Mouse (Mus musculus): ENCODE measurements at regions not wholly inside any gene's neighbourhood (a gene's known extent, or its start where the extent isn't known, plus 50 kb on each side); places are given as distances from the start of the nearest gene placed in this dataset.
A peak's percentile ranks its signal among the peaks of the same experiment; 100 is the strongest.
"Not testable (repeated sequence)": the region's sequence is repeated elsewhere in the genome, so short reads cannot be mapped to it uniquely, and the experiment has no call there.

DNA sequence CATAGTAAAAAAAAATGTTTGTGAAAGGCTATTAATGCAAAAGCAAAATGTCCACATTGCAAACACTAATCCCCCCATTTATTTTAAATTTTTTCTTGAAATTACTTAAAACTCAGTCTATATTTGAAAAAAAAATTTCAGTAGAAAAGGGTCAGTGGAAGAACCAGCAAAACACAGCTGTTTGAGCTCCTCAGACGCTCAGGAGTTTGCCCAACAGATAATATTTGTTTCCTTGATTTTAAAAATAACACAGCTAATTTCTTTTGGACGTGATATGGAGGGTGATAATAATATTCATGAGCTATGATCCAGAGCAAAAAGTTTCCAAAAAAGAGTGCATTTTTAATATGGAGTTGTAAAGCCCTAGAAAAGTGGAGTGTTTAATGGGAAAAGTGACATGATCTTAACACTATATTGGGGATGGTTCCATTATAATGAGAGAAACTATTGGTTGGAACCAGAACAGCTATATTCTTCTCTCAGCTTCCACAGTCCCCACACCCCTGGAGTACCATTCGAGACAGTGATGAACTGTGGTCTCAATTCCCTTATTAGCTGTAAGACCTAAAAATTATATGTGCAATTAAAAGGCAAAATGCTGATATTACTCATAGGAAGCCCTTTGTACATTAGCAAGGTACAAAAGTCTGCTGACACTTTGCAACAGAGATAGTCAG, 209.0 kb upstream of the Rnf219 start:
- H3K27me3 ChIP-seq (replicated peaks; ENCODE audit: control insufficient read depth, insufficient read depth, low read length): no peaks in the 10 kb centered on the region
- no peak overlapping the region for H3K27ac ChIP-seq (ENCODE audit: low read length)
- no peak overlapping the region for H3K4me2 ChIP-seq (ENCODE audit: low read length)
- no peak overlapping the region for H3K4me3 ChIP-seq (replicated peaks; ENCODE audit: low read length)
- ATAC-seq: no peak
- WGBS: 76% methylated on average over 3 of the region's 3 CpGs
- no peak overlapping the region for H3K9ac ChIP-seq (replicated peaks; ENCODE audit: low read depth, low read length)
- H3K36me3 ChIP-seq (ENCODE audit: control insufficient read depth, insufficient read depth): no peaks in the 10 kb centered on the region
- H3K4me1 ChIP-seq (replicated peaks; ENCODE audit: control insufficient read depth, insufficient read depth, low read length): no peaks in the 10 kb centered on the region
- H3K9me3 ChIP-seq (ENCODE audit: control insufficient read depth, low read length): no peaks in the 10 kb centered on the region

DNA sequence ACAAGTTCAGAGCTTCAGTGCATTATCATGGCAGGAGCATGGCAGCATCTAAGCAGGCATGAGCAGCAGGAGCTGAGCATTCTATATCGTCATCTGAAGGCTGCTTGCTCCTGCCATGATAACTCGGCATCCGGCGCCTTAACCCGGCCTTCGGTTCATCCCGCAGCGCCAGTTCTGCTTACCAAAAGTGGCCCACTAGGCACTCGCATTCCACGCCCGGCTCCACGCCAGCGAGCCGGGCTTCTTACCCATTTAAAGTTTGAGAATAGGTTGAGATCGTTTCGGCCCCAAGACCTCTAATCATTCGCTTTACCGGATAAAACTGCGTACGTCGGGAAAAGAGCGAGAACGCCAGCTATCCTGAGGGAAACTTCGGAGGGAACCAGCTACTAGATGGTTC, 193.2 kb upstream of the Rnf219 start:
- 88% methylated on average over 20 of the region's 24 CpGs for WGBS
- H3K4me1 ChIP-seq (replicated peaks; ENCODE audit: control insufficient read depth, insufficient read depth, low read length); H3K9ac ChIP-seq (replicated peaks; ENCODE audit: low read depth, low read length); H3K4me2 ChIP-seq (ENCODE audit: low read length); H3K27me3 ChIP-seq (replicated peaks; ENCODE audit: control insufficient read depth, insufficient read depth, low read length); H3K36me3 ChIP-seq (ENCODE audit: control insufficient read depth, insufficient read depth); H3K9me3 ChIP-seq (ENCODE audit: control insufficient read depth, low read length); ATAC-seq; H3K4me3 ChIP-seq (replicated peaks; ENCODE audit: low read length); H3K27ac ChIP-seq (ENCODE audit: low read length): not testable (repeated sequence)

DNA sequence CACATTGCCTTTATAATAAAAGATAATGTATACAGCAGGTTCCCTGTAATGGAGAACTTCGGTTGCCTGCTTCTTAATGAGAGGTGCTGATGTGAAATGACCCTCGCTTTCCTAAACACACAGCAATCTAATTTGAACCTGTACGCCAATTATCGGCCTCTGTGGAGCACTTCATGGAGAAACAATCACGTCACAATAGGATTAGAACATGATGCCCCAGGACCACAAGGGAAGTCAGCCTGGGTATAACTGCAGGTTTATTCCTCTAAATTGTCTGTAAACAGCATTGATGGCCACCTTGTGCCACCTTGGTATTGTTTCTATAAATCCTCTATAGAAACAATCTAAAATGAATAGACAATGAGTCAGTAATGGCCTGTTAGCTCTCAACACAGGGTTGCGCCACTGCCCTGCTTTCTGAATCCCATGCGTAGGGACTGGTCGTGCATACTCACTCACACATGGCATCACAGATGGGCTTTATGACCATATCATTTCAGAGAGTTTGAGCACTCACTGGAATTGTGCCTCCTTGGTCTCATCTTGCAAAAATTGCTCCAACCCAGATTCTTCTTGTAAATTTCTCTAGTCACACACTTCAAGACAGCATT, 179.9 kb upstream of the Rnf219 start:
- Histone ChIP-seq H3K9ac (replicated peaks; ENCODE audit: low read depth, low read length) (no peak overlapping the region), H3K27ac (ENCODE audit: low read length) (no peak overlapping the region), H3K4me3 (replicated peaks; ENCODE audit: low read length) (no peak overlapping the region), H3K4me1 (replicated peaks; ENCODE audit: control insufficient read depth, insufficient read depth, low read length) (no peaks in the 10 kb centered on the region), H3K36me3 (ENCODE audit: control insufficient read depth, insufficient read depth) (no peaks in the 10 kb centered on the region), H3K4me2 (ENCODE audit: low read length) (no peak overlapping the region), H3K27me3 (replicated peaks; ENCODE audit: control insufficient read depth, insufficient read depth, low read length) (no peaks in the 10 kb centered on the region), H3K9me3 (ENCODE audit: control insufficient read depth, low read length) (no peaks in the 10 kb centered on the region)
- WGBS: 50% methylated on average over 8 of the region's 8 CpGs
- ATAC-seq: no peak

DNA sequence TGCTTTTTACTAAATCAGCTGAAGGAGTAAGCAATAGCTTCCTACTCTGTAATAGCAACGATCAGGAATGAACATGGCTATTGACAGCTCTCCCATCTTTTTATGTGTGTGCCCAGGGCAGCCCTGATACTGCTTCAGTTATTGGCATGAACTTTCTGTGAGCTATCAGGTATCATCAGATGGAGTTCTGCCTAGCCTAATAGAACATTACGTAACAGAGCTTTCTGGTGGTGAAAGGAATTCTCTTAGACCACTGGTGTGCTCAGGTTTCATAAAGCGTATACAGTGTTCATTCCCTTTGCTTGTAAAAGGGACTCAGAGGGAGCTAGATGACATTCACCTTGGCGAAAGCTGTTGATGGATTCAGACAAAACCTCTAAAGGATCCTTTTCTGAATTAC, 176.5 kb upstream of the Rnf219 start:
- no peak overlapping the region for H3K4me3 ChIP-seq (replicated peaks; ENCODE audit: low read length)
- no peak for ATAC-seq
- WGBS: 80% methylated on average over 4 of the region's 4 CpGs
- H3K9me3 ChIP-seq (ENCODE audit: control insufficient read depth, low read length): no peaks in the 10 kb centered on the region
- no peaks in the 10 kb centered on the region for H3K36me3 ChIP-seq (ENCODE audit: control insufficient read depth, insufficient read depth)
- no peak overlapping the region for H3K9ac ChIP-seq (replicated peaks; ENCODE audit: low read depth, low read length)
- no peak overlapping the region for H3K27ac ChIP-seq (ENCODE audit: low read length)
- no peaks in the 10 kb centered on the region for H3K27me3 ChIP-seq (replicated peaks; ENCODE audit: control insufficient read depth, insufficient read depth, low read length)
- no peaks in the 10 kb centered on the region for H3K4me1 ChIP-seq (replicated peaks; ENCODE audit: control insufficient read depth, insufficient read depth, low read length)
- no peak overlapping the region for H3K4me2 ChIP-seq (ENCODE audit: low read length)

DNA sequence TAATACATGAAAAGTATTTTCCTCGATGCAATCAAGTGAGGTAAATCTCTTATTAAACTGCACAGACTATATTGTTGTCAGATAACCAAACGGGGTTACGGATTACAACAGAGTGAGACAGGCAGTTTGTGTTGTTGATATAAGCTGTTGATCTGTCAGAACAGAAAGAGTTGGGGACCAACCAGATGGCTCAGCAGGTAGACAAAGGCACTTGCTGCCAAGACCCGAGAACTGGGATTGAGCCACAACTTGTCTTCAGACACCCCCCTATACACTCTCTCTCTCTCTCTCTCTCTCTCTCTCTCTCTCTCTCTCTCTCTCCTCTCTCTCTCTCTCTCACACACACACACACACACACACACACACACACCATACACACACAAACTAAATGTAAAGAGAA, 172.7 kb upstream of the Rnf219 start:
- H3K36me3 ChIP-seq (ENCODE audit: control insufficient read depth, insufficient read depth): no peaks in the 10 kb centered on the region
- H3K4me2 ChIP-seq (ENCODE audit: low read length): no peak overlapping the region
- no peak for ATAC-seq
- H3K27ac ChIP-seq (ENCODE audit: low read length): no peak overlapping the region
- no peaks in the 10 kb centered on the region for H3K27me3 ChIP-seq (replicated peaks; ENCODE audit: control insufficient read depth, insufficient read depth, low read length)
- no peaks in the 10 kb centered on the region for H3K4me1 ChIP-seq (replicated peaks; ENCODE audit: control insufficient read depth, insufficient read depth, low read length)
- H3K4me3 ChIP-seq (replicated peaks; ENCODE audit: low read length): no peak overlapping the region
- 51% methylated on average over 4 of the region's 4 CpGs for WGBS
- H3K9me3 ChIP-seq (ENCODE audit: control insufficient read depth, low read length): no peaks in the 10 kb centered on the region
- no peak overlapping the region for H3K9ac ChIP-seq (replicated peaks; ENCODE audit: low read depth, low read length)

DNA sequence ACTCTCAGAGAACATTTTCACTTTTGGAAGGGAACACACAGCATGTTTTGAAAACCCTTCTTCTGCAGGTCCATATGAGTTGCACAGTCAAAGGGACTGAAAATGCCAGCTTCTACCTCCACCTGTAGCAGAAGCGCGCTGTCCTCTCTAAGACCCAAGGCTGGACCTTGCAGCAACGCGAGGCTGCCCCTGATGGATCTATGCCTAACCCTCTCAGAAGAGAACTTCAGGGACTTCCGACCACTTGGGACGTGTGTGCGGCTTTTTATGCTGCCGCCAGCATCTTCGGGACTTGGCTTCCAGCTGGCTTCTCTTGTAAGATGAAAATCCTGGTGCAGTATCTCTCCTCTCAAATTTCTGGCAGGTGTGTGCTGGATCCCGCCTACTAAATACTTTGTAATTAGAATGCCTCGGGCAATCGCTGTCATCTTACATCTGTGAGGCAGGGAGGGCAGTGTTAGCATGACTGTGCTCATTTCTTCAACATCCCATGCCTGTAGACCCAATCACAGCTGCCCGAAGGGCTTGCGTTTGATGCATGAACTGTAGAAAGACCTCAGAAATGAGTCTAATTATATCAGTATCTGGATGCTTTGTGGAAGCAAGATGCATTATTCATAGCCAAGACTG, 171.8 kb upstream of the Rnf219 start:
- ATAC-seq: 0 out of 2 replicates have a peak, but pooled peaks have one; percentile 49
- Histone ChIP-seq H3K27me3 (replicated peaks; ENCODE audit: control insufficient read depth, insufficient read depth, low read length) (no peaks in the 10 kb centered on the region), H3K9ac (replicated peaks; ENCODE audit: low read depth, low read length) (no peak overlapping the region), H3K27ac (ENCODE audit: low read length) (no peak overlapping the region), H3K36me3 (ENCODE audit: control insufficient read depth, insufficient read depth) (no peaks in the 10 kb centered on the region), H3K4me1 (replicated peaks; ENCODE audit: control insufficient read depth, insufficient read depth, low read length) (no peaks in the 10 kb centered on the region), H3K4me3 (replicated peaks; ENCODE audit: low read length) (no peak overlapping the region), H3K9me3 (ENCODE audit: control insufficient read depth, low read length) (no peaks in the 10 kb centered on the region), H3K4me2 (ENCODE audit: low read length) (no peak overlapping the region)
- WGBS: 74% methylated on average over 14 of the region's 14 CpGs

DNA sequence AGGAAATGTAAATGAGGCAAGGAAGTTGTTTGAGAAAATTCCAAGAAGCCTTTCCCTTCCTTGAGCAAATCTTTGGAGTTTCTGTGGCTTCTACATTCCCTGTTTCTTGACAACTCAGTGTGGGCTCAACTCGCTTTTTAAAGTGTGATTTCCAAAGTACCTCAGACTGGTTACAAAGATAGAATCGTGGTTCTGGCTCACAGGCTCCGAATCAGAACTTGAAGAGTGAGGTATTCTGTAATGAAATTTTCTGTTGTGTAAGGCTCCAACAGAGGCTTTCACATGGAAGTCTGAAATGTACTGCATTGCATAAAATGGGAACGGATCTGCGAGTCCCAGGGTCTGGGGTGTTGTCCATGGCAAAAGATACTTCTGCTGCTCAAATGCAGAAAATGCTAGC, 170.2 kb upstream of the Rnf219 start:
- H3K27me3 ChIP-seq (replicated peaks; ENCODE audit: control insufficient read depth, insufficient read depth, low read length): no peaks in the 10 kb centered on the region
- 94% methylated on average over 5 of the region's 5 CpGs for WGBS
- no peak overlapping the region for H3K9ac ChIP-seq (replicated peaks; ENCODE audit: low read depth, low read length)
- H3K9me3 ChIP-seq (ENCODE audit: control insufficient read depth, low read length): no peaks in the 10 kb centered on the region
- H3K4me1 ChIP-seq (replicated peaks; ENCODE audit: control insufficient read depth, insufficient read depth, low read length): no peaks in the 10 kb centered on the region
- no peak overlapping the region for H3K27ac ChIP-seq (ENCODE audit: low read length)
- no peak overlapping the region for H3K4me2 ChIP-seq (ENCODE audit: low read length)
- ATAC-seq: no peak
- H3K36me3 ChIP-seq (ENCODE audit: control insufficient read depth, insufficient read depth): no peaks in the 10 kb centered on the region
- H3K4me3 ChIP-seq (replicated peaks; ENCODE audit: low read length): no peak overlapping the region

DNA sequence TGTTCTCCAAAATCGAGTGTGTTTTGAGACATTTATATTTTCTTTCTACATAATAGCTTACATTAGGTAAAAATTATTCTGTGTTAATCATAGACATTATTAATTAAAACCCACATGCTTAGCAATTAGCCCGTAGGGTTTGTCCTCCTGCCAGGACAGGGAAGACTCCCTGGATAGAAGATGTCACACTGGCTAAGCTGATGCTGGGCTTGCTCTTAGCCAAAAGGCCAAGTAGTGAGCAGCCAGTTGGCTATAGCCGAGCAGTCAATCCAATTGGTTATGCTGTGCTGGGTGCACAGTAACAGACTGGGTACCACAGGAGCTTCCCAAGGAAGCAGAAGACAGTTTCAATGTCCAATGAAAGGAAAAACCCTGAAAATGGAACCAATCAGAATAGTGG, 166.0 kb upstream of the Rnf219 start:
- H3K4me3 ChIP-seq (replicated peaks; ENCODE audit: low read length): no peak overlapping the region

DNA sequence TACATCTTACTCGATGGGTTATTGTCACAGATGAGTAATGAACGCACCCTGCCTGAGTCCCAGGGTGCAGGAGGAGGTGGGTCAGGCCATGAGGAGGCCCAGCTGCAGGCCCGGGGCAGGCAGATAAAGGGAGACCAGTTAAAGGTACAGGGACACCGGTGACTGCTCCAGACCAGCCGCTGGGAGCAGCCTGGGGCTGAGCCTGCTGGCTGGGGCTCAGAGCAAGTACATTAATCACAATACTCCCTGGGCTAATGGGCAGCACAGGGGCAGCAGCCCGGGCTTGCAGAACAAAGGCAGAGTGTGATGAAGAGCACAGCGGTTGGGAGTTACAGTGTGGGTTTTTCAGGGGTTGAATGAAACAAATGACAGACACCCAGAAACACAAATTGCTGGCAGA, 154.4 kb upstream of the Rnf219 start:
- H3K4me2 ChIP-seq (ENCODE audit: low read length): no peak overlapping the region
- ATAC-seq: peak; percentile 75
- H3K9ac ChIP-seq (replicated peaks; ENCODE audit: low read depth, low read length): no peak overlapping the region
- no peaks in the 10 kb centered on the region for H3K36me3 ChIP-seq (ENCODE audit: control insufficient read depth, insufficient read depth)
- no peak overlapping the region for H3K27ac ChIP-seq (ENCODE audit: low read length)
- WGBS: 11% methylated on average over 7 of the region's 7 CpGs
- no peaks in the 10 kb centered on the region for H3K9me3 ChIP-seq (ENCODE audit: control insufficient read depth, low read length)
- peaks cover 3% of the 10 kb centered on the region; the same call in 1 of the 2 replicates for H3K4me1 ChIP-seq (replicated peaks; ENCODE audit: control insufficient read depth, insufficient read depth, low read length)
- H3K4me3 ChIP-seq (replicated peaks; ENCODE audit: low read length): no peak overlapping the region
- no peaks in the 10 kb centered on the region for H3K27me3 ChIP-seq (replicated peaks; ENCODE audit: control insufficient read depth, insufficient read depth, low read length)

More for the DNA sequence above, 166.0 kb upstream of the Rnf219 start:
- H3K36me3 ChIP-seq (ENCODE audit: control insufficient read depth, insufficient read depth): no peaks in the 10 kb centered on the region
- no peak overlapping the region for H3K27ac ChIP-seq (ENCODE audit: low read length)
- H3K27me3 ChIP-seq (replicated peaks; ENCODE audit: control insufficient read depth, insufficient read depth, low read length): no peaks in the 10 kb centered on the region
- no peak overlapping the region for H3K9ac ChIP-seq (replicated peaks; ENCODE audit: low read depth, low read length)
- H3K4me1 ChIP-seq (replicated peaks; ENCODE audit: control insufficient read depth, insufficient read depth, low read length): no peaks in the 10 kb centered on the region
- H3K9me3 ChIP-seq (ENCODE audit: control insufficient read depth, low read length): no peaks in the 10 kb centered on the region
- H3K4me2 ChIP-seq (ENCODE audit: low read length): no peak overlapping the region
- no peak for ATAC-seq
- 84% methylated on average over 3 of the region's 3 CpGs for WGBS
